Mouse (Mus musculus): ENCODE measurements around the gene Oas1e. TPM values are rescaled to one million over a fixed set of nuclear protein-coding genes. Genes with fewer than 3 reads are reported as not detected.
A peak's percentile ranks its signal among the peaks of the same experiment; 100 is the strongest.

The Oas1e gene
- total and polyA plus RNA-seq, 3 experiments: not detected

DNA sequence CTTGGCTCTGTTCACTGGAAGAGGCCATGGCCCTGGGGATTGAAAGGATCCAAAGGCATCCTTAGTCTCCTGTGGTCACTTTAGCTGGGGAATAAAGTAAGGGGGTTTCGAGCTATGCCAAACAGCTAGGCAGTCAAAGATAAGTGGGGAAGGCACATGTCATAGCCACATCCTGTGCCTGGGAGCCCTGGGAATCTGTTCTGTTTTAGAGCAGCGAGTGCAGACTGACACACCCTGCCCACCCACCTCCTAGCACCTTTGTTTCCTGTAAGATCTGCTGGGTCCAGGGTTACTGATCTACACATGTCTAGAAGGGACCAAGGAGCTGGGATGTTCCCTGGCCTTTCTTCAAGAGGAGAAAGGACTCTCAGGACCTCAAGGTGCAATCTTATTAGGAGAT, 16.4 kb downstream of the Oas1e start:
- no peaks in the 10 kb centered on the region for H3K79me2 ChIP-seq (ENCODE audit: control insufficient read depth, insufficient read depth, low read length, poor library complexity)
- H3K27me3 ChIP-seq (ENCODE audit: control insufficient read depth in 1 of 2, insufficient read depth in 2 of 2, low read length in 2 of 2): no peaks in the 10 kb centered on the region
- DNase-seq (ENCODE audit: low read depth, low spot score): no peak
- H3K4me1 ChIP-seq (ENCODE audit: control insufficient read depth in 1 of 2, insufficient read depth in 2 of 2, low read length in 2 of 2): peaks cover 15 to 48% of the 10 kb centered on the region in 2 experiments
- peaks cover 0 to 11% of the 10 kb centered on the region in 2 experiments; a peak in 2 of 4 replicates for H3K36me3 ChIP-seq (ENCODE audit: control insufficient read depth in 1 of 2, insufficient read depth in 2 of 2, low read length in 2 of 2)
- no peak overlapping the region for H3K27ac ChIP-seq (ENCODE audit: control insufficient read depth, low read depth, low read length)
- H3K9ac ChIP-seq (ENCODE audit: control insufficient read depth, low read depth, low read length, poor library complexity, severe bottlenecking): no peak overlapping the region
- no peak for TF ChIP-seq POLR2AphosphoS2 (IDR thresholded peaks at IDR 0.05; ENCODE audit: low read length)
- 0 out of 2 replicates have a peak, but pooled peaks have one; percentile 10 for TF ChIP-seq BHLHE40 (IDR thresholded peaks at IDR 0.05; ENCODE audit: borderline replicate concordance, low read depth, low read length)
- 0 out of 2 replicates have a peak, but pooled peaks have one; percentile 5 for TF ChIP-seq ETS1 (IDR thresholded peaks at IDR 0.05; ENCODE audit: low read depth, low read length)
- no peaks in the 10 kb centered on the region for H3K9me3 ChIP-seq (replicated peaks; ENCODE audit: insufficient read depth, low read length)
- H3K4me3 ChIP-seq (ENCODE audit: control insufficient read depth in 1 of 2, insufficient read depth in 1 of 2, low read depth in 2 of 2, low read length in 2 of 2): no peak overlapping the region

DNA sequence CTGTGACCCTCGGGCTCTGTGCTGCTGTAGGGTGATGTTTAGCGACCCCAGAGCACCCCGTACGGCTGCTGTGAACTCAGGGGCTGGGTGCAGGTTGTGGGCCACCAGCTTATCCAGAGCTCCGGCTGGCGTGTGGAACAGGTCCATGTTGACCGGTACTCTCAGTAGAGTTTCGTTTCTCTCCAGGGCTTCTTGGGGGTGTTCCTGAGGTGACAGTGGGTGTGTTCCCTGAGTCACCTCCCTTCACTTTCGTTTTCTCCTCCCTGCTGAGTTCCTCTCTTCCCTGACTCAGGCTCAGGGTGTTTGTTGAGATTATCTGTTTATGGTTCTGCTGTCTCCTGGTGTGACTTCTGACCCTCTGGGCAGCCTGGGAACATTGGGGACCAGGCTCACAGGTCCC, 17.9 kb downstream of the Oas1e start, which contains the start of gene Oas3:
TSS of gene Oas3 (minus strand) at position 184 of the 400 bp plus-strand sequence.
- H3K9me3 ChIP-seq (replicated peaks; ENCODE audit: insufficient read depth, low read length): no peaks in the 10 kb centered on the region
- TF ChIP-seq MAZ (IDR thresholded peaks at IDR 0.05; ENCODE audit: low read depth, low read length) (no peak), BHLHE40 (IDR thresholded peaks at IDR 0.05; ENCODE audit: borderline replicate concordance, low read depth, low read length) (no peak), MYB (IDR thresholded peaks at IDR 0.05; ENCODE audit: low read depth, low read length) (no peak), TBP (IDR thresholded peaks at IDR 0.05; ENCODE audit: low read depth, low read length) (0 out of 2 replicates have a peak, but pooled peaks have one; percentile 44), SIN3A (IDR thresholded peaks at IDR 0.05; ENCODE audit: low read length) (0 out of 2 replicates have a peak, but pooled peaks have one; percentile 49), MAFK (IDR thresholded peaks at IDR 0.05; ENCODE audit: borderline replicate concordance, low read depth, low read length) (no peak), MEF2A (IDR thresholded peaks at IDR 0.05; ENCODE audit: extremely low read depth, insufficient replicate concordance, low read depth, low read length, poor library complexity, severe bottlenecking) (no peak), ETS1 (IDR thresholded peaks at IDR 0.05; ENCODE audit: low read depth, low read length) (peak; percentile 86), USF2 (IDR thresholded peaks at IDR 0.05; ENCODE audit: borderline replicate concordance in 1 of 2, insufficient read depth in 1 of 2, low read depth in 1 of 2, low read length in 2 of 2) (no peak), EP300 (IDR thresholded peaks at IDR 0.05; ENCODE audit: low read depth in 1 of 2, low read length in 2 of 2) (peak in 1 of 2 experiments; percentile 10; a peak in 1 of 4 replicates), MXI1 (IDR thresholded peaks at IDR 0.05; ENCODE audit: low read depth, low read length) (peak; percentile 83), CHD2 (IDR thresholded peaks at IDR 0.05; ENCODE audit: low read length) (no peak), ZMIZ1 (IDR thresholded peaks at IDR 0.05; ENCODE audit: low read depth, low read length) (no peak), TAL1 (IDR thresholded peaks at IDR 0.05; ENCODE audit: low read length) (0 out of 2 replicates have a peak, but pooled peaks have one; percentile 17), NRF1 (IDR thresholded peaks at IDR 0.05; ENCODE audit: insufficient read depth, low read depth, low read length, poor library complexity, severe bottlenecking) (no peak)
- H3K4me3 ChIP-seq (ENCODE audit: control insufficient read depth in 1 of 2, insufficient read depth in 1 of 2, low read depth in 2 of 2, low read length in 2 of 2): peak within 1 kb of the TSS; percentile 75 to 99
- H3K79me2 ChIP-seq (ENCODE audit: control insufficient read depth, insufficient read depth, low read length, poor library complexity): no peaks in the 10 kb centered on the region
- H3K9ac ChIP-seq (ENCODE audit: control insufficient read depth, low read depth, low read length, poor library complexity, severe bottlenecking): peak within 1 kb of the TSS; percentile 58
- no peaks in the 10 kb centered on the region for H3K27me3 ChIP-seq (ENCODE audit: control insufficient read depth in 1 of 2, insufficient read depth in 2 of 2, low read length in 2 of 2)
- H3K27ac ChIP-seq (ENCODE audit: control insufficient read depth, low read depth, low read length): peak within 1 kb of the TSS; percentile 54
- H3K4me1 ChIP-seq (ENCODE audit: control insufficient read depth in 1 of 2, insufficient read depth in 2 of 2, low read length in 2 of 2): peaks cover 15 to 48% of the 10 kb centered on the region in 2 experiments
- peaks cover 0 to 11% of the 10 kb centered on the region in 2 experiments; a peak in 2 of 4 replicates for H3K36me3 ChIP-seq (ENCODE audit: control insufficient read depth in 1 of 2, insufficient read depth in 2 of 2, low read length in 2 of 2)
- peak; percentile 75 for DNase-seq (ENCODE audit: low read depth, low spot score)
